Mouse (Mus musculus) bone marrow, adult 2 months (tissue): ENCODE results near the gene Cyp2w1.

Experiments used
- CTCF ChIP-seq: fragments of 200-500 bp; IDR thresholded peaks from 2 replicates; pipeline ENCODE4 v1.5.1; 2011; ENCODE audit warnings: low read length, control low read depth; ENCODE audit not compliant: control insufficient read depth, insufficient read depth
- POLR2A ChIP-seq: fragments of 200-500 bp; IDR thresholded peaks from 2 replicates; pipeline ENCODE4 v1.6.1; 2011; ENCODE audit warnings: low read depth, mild to moderate bottlenecking, control low read depth, low read length, borderline replicate concordance; ENCODE audit not compliant: control insufficient read depth

GRCm38 (mm10) chr5:139351628-139352027, 789 bp upstream of the Cyp2w1 start:
- TF ChIP-seq POLR2A: no peak
- TF ChIP-seq CTCF: no peak
